Mouse (Mus musculus): ENCODE data around the gene Ptpn3. TPM values are rescaled to one million over a fixed set of nuclear protein-coding genes. Genes with fewer than 3 reads are reported as not detected.

Gene Ptpn3
- total and polyA plus RNA-seq, 2 experiments = 12.7 to 18.4 TPM

GRCm38 (mm10) chr4:57305644-57306043, 4.0 kb upstream of the Ptpn3 start:
- H3K9ac ChIP-seq (ENCODE audit: low read depth, low read length) = no peak overlapping the region
- no peaks in the 10 kb centered on the region for H3K36me3 ChIP-seq (ENCODE audit: control insufficient read depth, insufficient read depth, low read length)
- 86% methylated on average over 7 of the region's 7 CpGs for WGBS
- TF ChIP-seq CTCF (IDR thresholded peaks at IDR 0.05; ENCODE audit: low read depth, low read length) = no peak
- TF ChIP-seq POLR2A (IDR thresholded peaks at IDR 0.05; ENCODE audit: extremely low read depth, insufficient read depth, low read length) = no peak
- no peaks in the 10 kb centered on the region for H3K79me2 ChIP-seq (ENCODE audit: control insufficient read depth, insufficient read depth, low read length)
- H3K4me3 ChIP-seq (ENCODE audit: insufficient read depth, low read depth, low read length) = no peak overlapping the region
- no peak overlapping the region for H3K27ac ChIP-seq (replicated peaks; ENCODE audit: insufficient read depth, low read depth, low read length)
- no peaks in the 10 kb centered on the region for H3K27me3 ChIP-seq (ENCODE audit: control insufficient read depth, insufficient read depth, low read length)
- DNase-seq (ENCODE audit: extremely low read depth, low read depth, low spot score) = no peak
- peaks cover 2% of the 10 kb centered on the region; the same call in 1 of the 2 replicates for H3K4me1 ChIP-seq (ENCODE audit: control insufficient read depth, insufficient read depth, low read length)

- Histone ChIP-seq H3K79me2 (ENCODE audit: control insufficient read depth, insufficient read depth, low read length) (peaks cover 22% of the 10 kb centered on the region), H3K27ac (replicated peaks; ENCODE audit: insufficient read depth, low read depth, low read length) (peak overlapping the region; percentile 76), H3K36me3 (ENCODE audit: control insufficient read depth, insufficient read depth, low read length) (no peaks in the 10 kb centered on the region), H3K9ac (ENCODE audit: low read depth, low read length) (peak overlapping the region; percentile 98), H3K4me1 (ENCODE audit: control insufficient read depth, insufficient read depth, low read length) (peaks cover 14% of the 10 kb centered on the region), H3K27me3 (ENCODE audit: control insufficient read depth, insufficient read depth, low read length) (no peaks in the 10 kb centered on the region), H3K4me3 (ENCODE audit: insufficient read depth, low read depth, low read length) (peak overlapping the region; percentile 80)
- WGBS = under 1% methylated on average over 37 of the region's 37 CpGs
- peak; percentile 68 for DNase-seq (ENCODE audit: extremely low read depth, low read depth, low spot score)
- peak; percentile 48 for TF ChIP-seq CTCF (IDR thresholded peaks at IDR 0.05; ENCODE audit: low read depth, low read length)
- TF ChIP-seq POLR2A (IDR thresholded peaks at IDR 0.05; ENCODE audit: extremely low read depth, insufficient read depth, low read length) = 0 out of 2 replicates have a peak, but pooled peaks have one; percentile 25
Measured at GRCm38 (mm10) chr4:57300469-57301409, 898 bp downstream of the Ptpn3 start.

GRCm38 (mm10) chr4:57299701-57300468, 1.8 kb downstream of the Ptpn3 start:
- no peaks in the 10 kb centered on the region for H3K36me3 ChIP-seq (ENCODE audit: control insufficient read depth, insufficient read depth, low read length)
- H3K4me1 ChIP-seq (ENCODE audit: control insufficient read depth, insufficient read depth, low read length) = peaks cover 20% of the 10 kb centered on the region
- H3K27ac ChIP-seq (replicated peaks; ENCODE audit: insufficient read depth, low read depth, low read length) = peak overlapping the region; percentile 92
- TF ChIP-seq POLR2A (IDR thresholded peaks at IDR 0.05; ENCODE audit: extremely low read depth, insufficient read depth, low read length) = no peak
- 0 out of 2 replicates have a peak, but pooled peaks have one; percentile 10 for TF ChIP-seq CTCF (IDR thresholded peaks at IDR 0.05; ENCODE audit: low read depth, low read length)
- H3K9ac ChIP-seq (ENCODE audit: low read depth, low read length) = peak overlapping the region; percentile 98
- H3K79me2 ChIP-seq (ENCODE audit: control insufficient read depth, insufficient read depth, low read length) = peaks cover 22% of the 10 kb centered on the region
- H3K4me3 ChIP-seq (ENCODE audit: insufficient read depth, low read depth, low read length) = peak overlapping the region; percentile 80
- no peak for DNase-seq (ENCODE audit: extremely low read depth, low read depth, low spot score)
- WGBS = under 1% methylated on average over 93 of the region's 97 CpGs
- H3K27me3 ChIP-seq (ENCODE audit: control insufficient read depth, insufficient read depth, low read length) = no peaks in the 10 kb centered on the region

- peaks cover 23% of the 10 kb centered on the region for H3K4me1 ChIP-seq (ENCODE audit: control insufficient read depth, insufficient read depth, low read length)
- peak; percentile 59 for DNase-seq (ENCODE audit: extremely low read depth, low read depth, low spot score)
- peak overlapping the region; percentile 98 for H3K9ac ChIP-seq (ENCODE audit: low read depth, low read length)
- no peaks in the 10 kb centered on the region for H3K36me3 ChIP-seq (ENCODE audit: control insufficient read depth, insufficient read depth, low read length)
- WGBS = 5% methylated on average over 9 of the region's 9 CpGs
- H3K79me2 ChIP-seq (ENCODE audit: control insufficient read depth, insufficient read depth, low read length) = peaks cover 22% of the 10 kb centered on the region
- H3K27ac ChIP-seq (replicated peaks; ENCODE audit: insufficient read depth, low read depth, low read length) = peak overlapping the region; percentile 92
- peak overlapping the region; percentile 80 for H3K4me3 ChIP-seq (ENCODE audit: insufficient read depth, low read depth, low read length)
- H3K27me3 ChIP-seq (ENCODE audit: control insufficient read depth, insufficient read depth, low read length) = no peaks in the 10 kb centered on the region
- no peak for TF ChIP-seq CTCF (IDR thresholded peaks at IDR 0.05; ENCODE audit: low read depth, low read length)
- no peak for TF ChIP-seq POLR2A (IDR thresholded peaks at IDR 0.05; ENCODE audit: extremely low read depth, insufficient read depth, low read length)
Measured at GRCm38 (mm10) chr4:57299308-57299700, 2.3 kb downstream of the Ptpn3 start.

GRCm38 (mm10) chr4:57298181-57298580, 3.5 kb downstream of the Ptpn3 start:
- Histone ChIP-seq H3K4me1 (ENCODE audit: control insufficient read depth, insufficient read depth, low read length) (peaks cover 23% of the 10 kb centered on the region), H3K36me3 (ENCODE audit: control insufficient read depth, insufficient read depth, low read length) (no peaks in the 10 kb centered on the region), H3K79me2 (ENCODE audit: control insufficient read depth, insufficient read depth, low read length) (peaks cover 30% of the 10 kb centered on the region), H3K27me3 (ENCODE audit: control insufficient read depth, insufficient read depth, low read length) (no peaks in the 10 kb centered on the region), H3K9ac (ENCODE audit: low read depth, low read length) (no peak overlapping the region), H3K4me3 (ENCODE audit: insufficient read depth, low read depth, low read length) (no peak overlapping the region), H3K27ac (replicated peaks; ENCODE audit: insufficient read depth, low read depth, low read length) (peak overlapping the region; percentile 57)
- WGBS = 24% methylated on average over 4 of the region's 4 CpGs
- peak; percentile 76 for DNase-seq (ENCODE audit: extremely low read depth, low read depth, low spot score)
- TF ChIP-seq POLR2A (IDR thresholded peaks at IDR 0.05; ENCODE audit: extremely low read depth, insufficient read depth, low read length) (no peak), CTCF (IDR thresholded peaks at IDR 0.05; ENCODE audit: low read depth, low read length) (no peak)
